ENCODE assay signal across 9 mouse cellular contexts in genomic region chr2:102231470-102231869, GRCm38 (mm10). TPM values are rescaled to one million over a fixed set of nuclear protein-coding genes. Genes with fewer than 3 reads are reported as not detected.
A peak's percentile ranks its signal among the peaks of the same experiment; 100 is the strongest.
DNase-seq lines count a peak whose midpoint lies in the region; ATAC-seq and TF ChIP-seq lines count a peak whose summit lies in the region.
"Had no signal": no experiment of that assay in that cellular context is flagged by ENCODE, and none has a peak within 500 bp of the region (broad histone marks: within the 10 kb centered on the region; RNA-seq: fewer than 3 reads in every experiment).

No protein-coding gene starts in this region.

- H3K4me1 ChIP-seq in heart, embryonic 12.5 days (replicated peaks): peaks cover 4% of the 10 kb centered on the region; the same call in 1 of the 2 replicates
- no peaks in the 10 kb centered on the region for H3K4me1 ChIP-seq in hindbrain, embryonic 11.5 days (replicated peaks; ENCODE audit: control insufficient read depth, insufficient read depth, low read length)

- H3K79me2 ChIP-seq in myocyte (ENCODE audit: control insufficient read depth, insufficient read depth): no peaks in the 10 kb centered on the region

- TF ChIP-seq POLR2A in myocyte (IDR thresholded peaks at IDR 0.05; ENCODE audit: insufficient read length, low read depth): no peak

- no peak overlapping the region for H3K4me3 ChIP-seq in heart, embryonic 12.5 days
- no peak overlapping the region for H3K4me3 ChIP-seq in hindbrain, embryonic 11.5 days (ENCODE audit: low read depth, low read length)
- no peak overlapping the region for H3K4me3 ChIP-seq in myocyte
- H3K4me3 ChIP-seq: erythroblast, embryonic 14.5 days had no signal

- no peaks in the 10 kb centered on the region for H3K9me3 ChIP-seq in heart, embryonic 12.5 days (replicated peaks)
- no peaks in the 10 kb centered on the region for H3K9me3 ChIP-seq in hindbrain, embryonic 11.5 days (ENCODE audit: control insufficient read depth, low read length)

- H3ac ChIP-seq in myocyte (ENCODE audit: control insufficient read depth, insufficient read length): no peak overlapping the region

- 66% methylated on average over 5 of the region's 5 CpGs for WGBS in heart, embryonic 12.5 days
- WGBS in hindbrain, embryonic 11.5 days: 58% methylated on average over 5 of the region's 5 CpGs

- H3K4me2 ChIP-seq in heart, embryonic 12.5 days: no peak overlapping the region
- H3K4me2 ChIP-seq in hindbrain, embryonic 11.5 days (replicated peaks; ENCODE audit: low read depth, low read length): no peak overlapping the region
- no peak overlapping the region for H3K4me2 ChIP-seq in myocyte (ENCODE audit: low read depth)

- H3K27me3 ChIP-seq in heart, embryonic 12.5 days (replicated peaks): no peaks in the 10 kb centered on the region; the same call in 1 of the 2 replicates
- H3K27me3 ChIP-seq in hindbrain, embryonic 11.5 days (ENCODE audit: control insufficient read depth, insufficient read depth, low read length): no peaks in the 10 kb centered on the region
- H3K27me3 ChIP-seq in myocyte (ENCODE audit: control insufficient read depth, insufficient read depth, insufficient read length): no peaks in the 10 kb centered on the region

- no peak overlapping the region for H3K9ac ChIP-seq in heart, embryonic 12.5 days
- 0 out of 2 replicates have a peak overlapping the region, but pooled peaks have one; percentile 7 for H3K9ac ChIP-seq in hindbrain, embryonic 11.5 days (ENCODE audit: low read depth, low read length)

- no peak for ATAC-seq in heart, embryonic 12.5 days (ENCODE audit: insufficient number of reproducible peaks, low FRiP score)
- peak; percentile 69 for ATAC-seq in hindbrain, embryonic 11.5 days (ENCODE audit: low FRiP score)
- no peak for ATAC-seq in erythroid progenitor cell, adult 5-6 weeks (replicated peaks; ENCODE audit: low FRiP score, poor library complexity, severe bottlenecking)

- peak; percentile 92 for DNase-seq in heart, adult 11 months
- DNase-seq in embryo, embryonic 10 days (ENCODE audit: low spot score): peak; percentile 41
- DNase-seq in hindbrain, embryonic 11.5 days (ENCODE audit: low spot score): peak; percentile 51
- DNase-seq in thymus, postnatal 0 days (ENCODE audit: low spot score): no peak
- no peak for DNase-seq in layer of hippocampus, adult 9-10 months (ENCODE audit: low spot score)

- H3K27ac ChIP-seq in heart, embryonic 12.5 days (ENCODE audit: poor library complexity, severe bottlenecking): no peak overlapping the region
- no peak overlapping the region for H3K27ac ChIP-seq in hindbrain, embryonic 11.5 days (ENCODE audit: low read depth, low read length)

- H3K36me3 ChIP-seq in heart, embryonic 12.5 days: no peaks in the 10 kb centered on the region
- H3K36me3 ChIP-seq in hindbrain, embryonic 11.5 days (ENCODE audit: control insufficient read depth, insufficient read depth, low read length): no peaks in the 10 kb centered on the region
- H3K36me3 ChIP-seq in myocyte (ENCODE audit: control insufficient read depth, insufficient read depth): no peaks in the 10 kb centered on the region

TF ChIP-seq in myocyte, 11 proteins besides CTCF, POLR2A, EP300 and RAD21:
- peak; percentile 49 for TF ChIP-seq TCF12 (IDR thresholded peaks at IDR 0.05; ENCODE audit: insufficient read depth, poor library complexity, severe bottlenecking)
- TF ChIP-seq TCF3 (IDR thresholded peaks at IDR 0.05; ENCODE audit: insufficient read length, low read depth): peak; percentile 15
- peak in 2 of 3 experiments; percentile 81 to 89 for TF ChIP-seq MYOD1 (IDR thresholded peaks at IDR 0.05; ENCODE audit: control insufficient read depth in 1 of 3, insufficient read length in 2 of 3, low read depth in 2 of 3)
- peak; percentile 68 to 87 (median 77) for TF ChIP-seq MYOG (IDR thresholded peaks at IDR 0.05; ENCODE audit: control insufficient read depth in 1 of 3, insufficient read depth in 1 of 3, insufficient read length in 2 of 3, low read depth in 2 of 3)
- no peak for TF ChIP-seq REST (IDR thresholded peaks at IDR 0.05; ENCODE audit: insufficient read depth, insufficient read length)

RNA-seq across cellular contexts. Expression of gene Ldlrad3, which starts 45.3 kb away (rescaled TPM):
- 20.2 and 23.0 TPM in 2 replicates for polyA plus RNA-seq in heart, embryonic 12.5 days (2016; fragmentation: Nextera tagmentation; extraction: Ambion mirVana)
- 48.7 and 50.9 TPM in 2 replicates for polyA plus RNA-seq in hindbrain, embryonic 11.5 days (2014; fragmentation: Nextera tagmentation; extraction: Ambion mirVana)
- polyA plus RNA-seq in myocyte (2012; fragmentation: generic; extraction: Trizol): 32.1 TPM
- polyA plus RNA-seq in thymus, postnatal 0 days (2015; fragmentation: Nextera tagmentation; extraction: Ambion mirVana): 10.3 and 13.6 TPM in 2 replicates
- total RNA-seq in erythroid progenitor cell, adult 5-6 weeks (2015; ENCODE audit: low replicate concordance): 2.9 and 8.8 TPM in 2 replicates
- 0.39 and 2.2 TPM in 2 replicates for total RNA-seq in erythroid progenitor cell, adult 5-6 weeks (2017; ENCODE audit: low replicate concordance)
- polyA plus RNA-seq: erythroblast, embryonic 14.5 days had no signal

Comparison
In these comparisons a context has a peak if more than half of its experiments do, and no peak if none do; other contexts are left out.
1. DNase-seq: peak in heart, adult 11 months (single experiment), embryo, embryonic 10 days (single experiment) and hindbrain, embryonic 11.5 days (single experiment); none in thymus, postnatal 0 days (single experiment) and layer of hippocampus, adult 9-10 months (single experiment).